Comparison of ENCODE assay signal across 11 mouse cellular contexts in the genomic region with DNA sequence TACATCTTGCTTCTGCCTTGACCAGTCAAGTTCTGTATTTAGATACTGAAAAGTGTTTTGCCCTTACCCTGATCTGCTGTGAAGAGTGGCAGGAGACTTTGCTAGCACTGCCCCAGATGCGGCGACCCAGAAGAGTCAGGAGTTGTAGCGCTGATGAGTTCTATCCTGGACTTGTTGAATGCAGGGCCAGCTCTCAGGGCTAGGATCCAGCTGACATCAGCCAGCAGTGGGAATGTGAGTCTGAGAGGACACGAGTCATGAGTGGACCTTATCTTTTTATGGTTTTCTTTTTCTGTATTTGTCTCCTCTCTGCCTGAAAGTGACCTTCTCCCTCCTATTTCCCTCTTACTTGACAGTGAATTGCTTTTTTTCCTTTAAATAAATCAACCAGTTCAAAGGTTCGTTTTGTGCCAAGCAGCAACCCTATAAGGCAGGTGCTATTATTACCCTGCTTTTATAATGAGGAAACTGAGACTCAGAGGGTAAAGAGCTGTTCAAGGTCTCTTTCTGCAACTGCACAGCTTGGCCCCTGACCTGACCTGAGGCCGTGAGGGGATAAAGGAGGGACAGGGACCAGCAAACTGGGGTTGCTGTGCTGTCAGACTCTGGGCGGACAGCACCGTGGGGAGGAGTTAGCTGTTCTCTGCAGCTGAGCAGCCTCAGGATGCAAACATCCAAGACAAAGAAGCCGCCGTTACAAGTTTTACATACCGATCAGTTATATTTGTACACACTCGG. TPM values are rescaled to one million over a fixed set of nuclear protein-coding genes. Genes with fewer than 3 reads are reported as not detected.
A peak's percentile ranks its signal among the peaks of the same experiment; 100 is the strongest.
DNase-seq lines count a peak whose midpoint lies in the region; ATAC-seq and TF ChIP-seq lines count a peak whose summit lies in the region.
"Had no signal": no experiment of that assay in that cellular context is flagged by ENCODE, and none has a peak within 500 bp of the region (broad histone marks: within the 10 kb centered on the region; RNA-seq: fewer than 3 reads in every experiment).

No protein-coding gene starts in this region.

- TF ChIP-seq CTCF in E14TG2a.4 (conservative IDR thresholded peaks at IDR 0.05; ENCODE audit: low read length): no peak

- intact Hi-C loops in heart, postnatal 25 days (cut with DNase I): no loop called here

- H3K4me1 ChIP-seq in E14TG2a.4 (replicated peaks; ENCODE audit: low read depth, low read length): peaks cover 66% of the 10 kb centered on the region
- peaks cover 12% of the 10 kb centered on the region for H3K4me1 ChIP-seq in hindbrain, embryonic 12.5 days

- H3K4me2 ChIP-seq in hindbrain, embryonic 12.5 days (replicated peaks): no peak overlapping the region

- peak; percentile 96 for DNase-seq in heart, adult 11 months
- no peak for DNase-seq in heart, postnatal 25 days (ENCODE audit: low spot score)
- peak; percentile 24 for DNase-seq in embryo, embryonic 10.5 days (ENCODE audit: low spot score)
- no peak for DNase-seq in urinary bladder, postnatal 36 days (ENCODE audit: low spot score in 2 of 2)
- DNase-seq in cerebellum, postnatal 4 days (ENCODE audit: low spot score in 2 of 2): no peak
- DNase-seq: retina, postnatal 1 day had no signal

- ATAC-seq in hindbrain, embryonic 12.5 days (ENCODE audit: low FRiP score): no peak
- no peak for ATAC-seq in erythroid progenitor cell, adult 5-6 weeks (replicated peaks; ENCODE audit: low FRiP score, poor library complexity, severe bottlenecking)
- ATAC-seq: lung, postnatal 0 days had no signal

- H3K9me3 ChIP-seq in E14TG2a.4 (ENCODE audit: low read length): no peaks in the 10 kb centered on the region
- H3K9me3 ChIP-seq in hindbrain, embryonic 12.5 days (replicated peaks): no peaks in the 10 kb centered on the region

- peak overlapping the region; percentile 26; the same call in 1 of the 2 replicates for H3K4me3 ChIP-seq in E14TG2a.4 (replicated peaks; ENCODE audit: low read length)
- no peak overlapping the region for H3K4me3 ChIP-seq in hindbrain, embryonic 12.5 days

- no peak overlapping the region for H3K9ac ChIP-seq in hindbrain, embryonic 12.5 days

- no peaks in the 10 kb centered on the region for H3K36me3 ChIP-seq in E14TG2a.4 (ENCODE audit: insufficient read depth, low read length)
- no peaks in the 10 kb centered on the region for H3K36me3 ChIP-seq in hindbrain, embryonic 12.5 days

- 0 out of 2 replicates have a peak overlapping the region, but pooled peaks have one; percentile 7 for H3K27ac ChIP-seq in hindbrain, embryonic 12.5 days

- H3K27me3 ChIP-seq in E14TG2a.4 (ENCODE audit: insufficient read depth, low read length): no peaks in the 10 kb centered on the region
- H3K27me3 ChIP-seq in hindbrain, embryonic 12.5 days: no peaks in the 10 kb centered on the region
- H3K27me3 ChIP-seq: CH12.LX had no signal

- WGBS in hindbrain, embryonic 12.5 days: 35% methylated on average over 12 of the region's 12 CpGs

RNA-seq across cellular contexts. Expression of a gene that starts 14.4 kb away (rescaled TPM):
- total RNA-seq in heart, postnatal 25 days (2021): 10 to 100 TPM; 80.3 to 81.8 TPM
- 59.3 and 63.8 TPM in 2 replicates for polyA plus RNA-seq in hindbrain, embryonic 12.5 days (2016; fragmentation: Nextera tagmentation; extraction: Ambion mirVana)
- total RNA-seq in erythroid progenitor cell, adult 5-6 weeks (2015; ENCODE audit: low replicate concordance): 1.4 and 10.9 TPM in 2 replicates
- total RNA-seq in erythroid progenitor cell, adult 5-6 weeks (2017; ENCODE audit: low replicate concordance): 1.4 and 1.5 TPM in 2 replicates

RNA-seq across cellular contexts. Expression of a gene that starts 41.7 kb away (rescaled TPM):
- 100 to 1,000 TPM; 192 to 211 TPM for total RNA-seq in heart, postnatal 25 days (2021)
- 40.0 and 41.4 TPM in 2 replicates for polyA plus RNA-seq in hindbrain, embryonic 12.5 days (2016; fragmentation: Nextera tagmentation; extraction: Ambion mirVana)
- 4.2 TPM in 1 of 2 replicates, not detected in the other for total RNA-seq in erythroid progenitor cell, adult 5-6 weeks (2015; ENCODE audit: low replicate concordance)
- 2.0 and 6.9 TPM in 2 replicates for total RNA-seq in erythroid progenitor cell, adult 5-6 weeks (2017; ENCODE audit: low replicate concordance)

RNA-seq across cellular contexts. Expression of a gene that starts 54.4 kb away (rescaled TPM):
- 10 to 100 TPM; 41.3 to 42.2 TPM for total RNA-seq in heart, postnatal 25 days (2021)
- 50.4 and 54.8 TPM in 2 replicates for polyA plus RNA-seq in hindbrain, embryonic 12.5 days (2016; fragmentation: Nextera tagmentation; extraction: Ambion mirVana)
- total RNA-seq in erythroid progenitor cell, adult 5-6 weeks (2015; ENCODE audit: low replicate concordance): 36.0 and 49.4 TPM in 2 replicates
- total RNA-seq in erythroid progenitor cell, adult 5-6 weeks (2017; ENCODE audit: low replicate concordance): 77.1 and 79.9 TPM in 2 replicates

Comparison
In these comparisons a context has a peak if more than half of its experiments do, and no peak if none do; other contexts are left out.
1. DNase-seq: peak in heart, adult 11 months (single experiment) and embryo, embryonic 10.5 days (single experiment); none in heart, postnatal 25 days (single experiment), urinary bladder, postnatal 36 days (0 of 2) and cerebellum, postnatal 4 days (0 of 2).
2. RNA of a gene that starts 14.4 kb away (total RNA-seq): 80.3 to 81.8 TPM in heart, postnatal 25 days; 1.4 to 10.9 TPM in erythroid progenitor cell, adult 5-6 weeks; every median in the first group is over 4 times any median in the second.
3. RNA of a gene that starts 41.7 kb away (total RNA-seq): 192 to 211 TPM in heart, postnatal 25 days; 2.0 to 6.9 TPM in erythroid progenitor cell, adult 5-6 weeks; every median in the first group is over 10 times any median in the second.